Mouse (Mus musculus) MEL (cell line): ENCODE data around the gene Vps13c. TPM values are rescaled to one million over a fixed set of nuclear protein-coding genes. Genes with fewer than 3 reads are reported as not detected.

Experiments
- DNase-seq: peaks from one replicate; pipeline ENCODE4 v3.0.0; 2011; ENCODE audit warnings: low read depth, low spot score
- H3K27ac ChIP-seq: 2 replicates; pipeline ENCODE4 v1.5.1; 2012; ENCODE audit warnings: low read depth, mild to moderate bottlenecking, control low read depth, low read length, moderate library complexity; ENCODE audit not compliant: control insufficient read depth
- H3K27me3 ChIP-seq, 2 experiments: fragments of 150-350 bp in 1 of 2; sonication (generic) in 1 of 2; 2 replicates each; pipeline ENCODE4 v1.6.1; 2012; ENCODE audit warnings: low read length in 2 of 2, mild to moderate bottlenecking in 2 of 2, improper control_type of control experiment in 1 of 2, moderate library complexity in 1 of 2; ENCODE audit not compliant: insufficient read depth in 2 of 2, control insufficient read depth in 1 of 2
- H3K36me3 ChIP-seq, 2 experiments: 2 replicates each; pipeline ENCODE4 v1.6.1; 2012 to 2014; ENCODE audit warnings: low read length in 2 of 2, improper control_type of control experiment in 1 of 2, inconsistent platforms in 1 of 2, mild to moderate bottlenecking in 1 of 2; ENCODE audit not compliant: insufficient read depth in 2 of 2, control insufficient read depth in 1 of 2
- H3K4me1 ChIP-seq, 2 experiments: fragments of 150-350 bp in 1 of 2; sonication (generic) in 1 of 2; 2 replicates each; pipeline ENCODE4 v1.6.1; 2012; ENCODE audit warnings: low read length in 2 of 2, improper control_type of control experiment in 1 of 2, mild to moderate bottlenecking in 1 of 2; ENCODE audit not compliant: insufficient read depth in 2 of 2, control insufficient read depth in 1 of 2
- H3K4me3 ChIP-seq, 2 experiments: fragments of 150-350 bp in 1 of 2; sonication (generic) in 1 of 2; 2 replicates each; pipeline ENCODE4 v1.5.1; 2012; ENCODE audit warnings: low read depth in 2 of 2, low read length in 2 of 2, mild to moderate bottlenecking in 2 of 2, moderate library complexity in 2 of 2, control low read depth in 1 of 2, improper control_type of control experiment in 1 of 2; ENCODE audit not compliant: control insufficient read depth in 1 of 2, insufficient read depth in 1 of 2
- H3K79me2 ChIP-seq: 2 replicates; pipeline ENCODE4 v1.6.1; 2012; ENCODE audit warnings: mild to moderate bottlenecking, low read length, moderate library complexity; ENCODE audit not compliant: control insufficient read depth, poor library complexity, insufficient read depth
- H3K9ac ChIP-seq: 2 replicates; pipeline ENCODE4 v1.6.1; 2012; ENCODE audit warnings: low read depth, mild to moderate bottlenecking, control low read depth, low read length, moderate library complexity; ENCODE audit not compliant: control insufficient read depth, poor library complexity, severe bottlenecking
- H3K9me3 ChIP-seq: fragments of 150-350 bp; sonication (generic); replicated peaks from 2 replicates; pipeline ENCODE4 v1.6.1; 2012; ENCODE audit warnings: mild to moderate bottlenecking, low read length, improper control_type of control experiment, moderate library complexity; ENCODE audit not compliant: insufficient read depth
- CHD2 ChIP-seq: IDR thresholded peaks from 2 replicates; pipeline ENCODE4 v1.6.1; 2011; ENCODE audit warnings: low read length, improper control_type of control experiment
- E2F4 ChIP-seq: IDR thresholded peaks from 2 replicates; pipeline ENCODE4 v1.6.1; 2011; ENCODE audit warnings: low read depth, low read length, improper control_type of control experiment, borderline replicate concordance
- ELF1 ChIP-seq: IDR thresholded peaks from 2 replicates; pipeline ENCODE4 v1.6.1; 2014; ENCODE audit warnings: low read depth, mild to moderate bottlenecking, inconsistent platforms, low read length, improper control_type of control experiment, moderate library complexity
- EP300 ChIP-seq, 2 experiments: IDR thresholded peaks; 2 replicates each; pipeline ENCODE4 v1.6.1; 2011; ENCODE audit warnings: improper control_type of control experiment in 2 of 2, low read length in 2 of 2, low read depth in 1 of 2, mild to moderate bottlenecking in 1 of 2
- GABPA ChIP-seq: IDR thresholded peaks from 2 replicates; pipeline ENCODE4 v1.6.1; 2012; ENCODE audit warnings: low read depth, mild to moderate bottlenecking, inconsistent platforms, low read length, improper control_type of control experiment, moderate library complexity
- JUND ChIP-seq: IDR thresholded peaks from 2 replicates; pipeline ENCODE4 v1.6.1; 2011; ENCODE audit warnings: low read depth, mild to moderate bottlenecking, improper control_type of control experiment, low read length
- KAT2A ChIP-seq: conservative IDR thresholded peaks from 2 replicates; pipeline ENCODE4 v1.6.1; 2012; ENCODE audit warnings: low read depth, low read length, improper control_type of control experiment, inconsistent platforms
- MAFK ChIP-seq: IDR thresholded peaks from 2 replicates; pipeline ENCODE4 v1.6.1; 2011; ENCODE audit warnings: low read depth, mild to moderate bottlenecking, low read length, improper control_type of control experiment, borderline replicate concordance
- MAZ ChIP-seq: IDR thresholded peaks from 2 replicates; pipeline ENCODE4 v1.6.1; 2012; ENCODE audit warnings: low read depth, mild to moderate bottlenecking, inconsistent platforms, low read length, improper control_type of control experiment
- NRF1 ChIP-seq: IDR thresholded peaks from 2 replicates; pipeline ENCODE4 v1.6.1; 2014; ENCODE audit warnings: low read depth, mild to moderate bottlenecking, inconsistent platforms, low read length, improper control_type of control experiment, moderate library complexity; ENCODE audit not compliant: poor library complexity, insufficient read depth, severe bottlenecking
- POLR2AphosphoS5 ChIP-seq: IDR thresholded peaks from 2 replicates; pipeline ENCODE4 v1.6.1; 2012; ENCODE audit warnings: low read depth, borderline replicate concordance, mild to moderate bottlenecking, inconsistent platforms, low read length, moderate library complexity, mixed read lengths
- RCOR1 ChIP-seq: IDR thresholded peaks from 2 replicates; pipeline ENCODE4 v1.6.1; 2012; ENCODE audit warnings: low read depth, mild to moderate bottlenecking, inconsistent platforms, low read length, improper control_type of control experiment
- SMC3 ChIP-seq: IDR thresholded peaks from 2 replicates; pipeline ENCODE4 v1.6.1; 2011; ENCODE audit warnings: low read depth, low read length, improper control_type of control experiment
- TBP ChIP-seq: IDR thresholded peaks from 2 replicates; pipeline ENCODE4 v1.8.0; 2011; ENCODE audit warnings: low read depth, low read length, improper control_type of control experiment
- TCF12 ChIP-seq: IDR thresholded peaks from 2 replicates; pipeline ENCODE4 v1.6.1; 2014; ENCODE audit warnings: low read depth, mild to moderate bottlenecking, inconsistent platforms, low read length, improper control_type of control experiment, moderate library complexity
- ZC3H11A ChIP-seq: IDR thresholded peaks from 2 replicates; pipeline ENCODE4 v1.6.1; 2012; ENCODE audit warnings: low read depth, mild to moderate bottlenecking, inconsistent platforms, low read length, improper control_type of control experiment
- polyA plus RNA-seq, 2 experiments: library from polyadenylated mRNA; stranded (reverse) in 1 of 2; unstranded in 1 of 2; fragments of >175 nt in 1 of 2; fragments of >200 nt in 1 of 2; gene quantifications; 2 replicates each; pipeline versions ENCODE4 v1.2.1 to v1.2.4; 2012; ENCODE audit warnings: low replicate concordance in 2 of 2, low read depth in 1 of 2; ENCODE audit not compliant: insufficient read length in 2 of 2, insufficient read depth in 1 of 2, missing spikeins in 1 of 2
- total RNA-seq: library from RNA; depleted of rRNA; stranded (reverse); fragments of 300-350 nt; gene quantifications from 2 replicates; pipeline ENCODE4 v1.2.3, GENCODE M21; 2012

Vps13c gene
- total and polyA plus RNA-seq, 3 experiments = 14.6 to 28.3 TPM; not detected in 1

DNA sequence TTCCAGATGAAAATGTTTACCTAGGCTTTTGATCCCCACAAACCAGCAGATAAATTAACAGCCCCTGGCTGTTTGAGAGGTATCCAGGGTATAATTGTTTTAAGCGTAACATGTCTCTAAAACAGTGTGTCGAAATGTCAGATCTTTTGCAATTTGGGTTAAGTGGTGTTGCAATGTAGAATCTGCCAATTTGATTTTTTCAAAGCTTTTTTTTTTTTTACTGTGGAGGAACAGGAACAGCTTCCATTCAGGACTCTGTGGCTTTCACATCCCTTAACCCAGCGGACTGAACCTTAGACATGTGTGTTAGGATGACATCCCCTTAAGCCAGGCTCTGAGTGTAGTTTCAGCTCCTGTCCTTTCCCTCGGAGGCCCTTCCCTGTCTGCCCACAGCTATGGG, 4.8 kb downstream of the Vps13c start:
- peaks cover 4% of the 10 kb centered on the region; the same call in 1 of the 2 replicates for H3K79me2 ChIP-seq
- H3K4me1 ChIP-seq = peaks cover 0 to 6% of the 10 kb centered on the region in 2 experiments; a peak in 2 of 4 replicates
- H3K4me3 ChIP-seq = no peak overlapping the region
- no peaks in the 10 kb centered on the region for H3K9me3 ChIP-seq
- H3K27me3 ChIP-seq = no peaks in the 10 kb centered on the region
- no peak overlapping the region for H3K27ac ChIP-seq
- H3K9ac ChIP-seq = no peak overlapping the region
- TF ChIP-seq EP300 (IDR thresholded peaks at IDR 0.05; ENCODE audit: low read depth in 1 of 2, low read length in 2 of 2) (no peak), MAFK (no peak), TCF12 (no peak), RCOR1 (no peak), NRF1 (no peak), TBP (no peak), POLR2AphosphoS5 (no peak), GABPA (no peak), MAZ (no peak), E2F4 (no peak), KAT2A (no peak), CHD2 (no peak), ELF1 (no peak), ZC3H11A (no peak), JUND (no peak)
- TF ChIP-seq, all 39 proteins: peak for 0
- no peak for DNase-seq
- H3K36me3 ChIP-seq = peaks cover 0 to 7% of the 10 kb centered on the region in 2 experiments; a peak in 2 of 4 replicates

DNA sequence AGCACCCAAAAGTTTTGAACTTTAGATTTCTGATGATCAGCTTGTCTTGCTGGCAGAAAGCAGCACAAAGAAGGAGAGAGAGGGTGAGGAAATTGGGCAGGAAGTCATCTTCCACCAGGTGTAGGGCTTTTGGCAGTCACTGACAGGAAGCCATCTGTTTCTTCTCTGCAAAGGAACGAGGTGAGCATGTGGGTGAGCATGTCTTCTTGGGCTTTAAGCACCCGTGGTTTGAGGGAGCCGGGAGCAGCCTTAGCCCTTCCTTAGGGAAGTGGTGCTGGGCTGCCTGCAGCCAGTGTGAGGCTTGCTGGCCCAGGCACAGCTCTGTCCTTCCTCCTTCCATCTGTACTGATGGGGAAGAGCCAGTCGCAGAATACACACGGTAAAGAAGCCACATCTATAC, 5.5 kb downstream of the Vps13c start:
- peaks cover 0 to 7% of the 10 kb centered on the region in 2 experiments; a peak in 2 of 4 replicates for H3K36me3 ChIP-seq
- H3K79me2 ChIP-seq = no peaks in the 10 kb centered on the region
- no peak for DNase-seq
- no peak overlapping the region for H3K9ac ChIP-seq
- no peak for TF ChIP-seq SMC3
- no peak for TF ChIP-seq GABPA
- H3K9me3 ChIP-seq = no peaks in the 10 kb centered on the region
- H3K4me1 ChIP-seq = peaks cover 0 to 4% of the 10 kb centered on the region in 2 experiments; a peak in 2 of 4 replicates
- no peaks in the 10 kb centered on the region for H3K27me3 ChIP-seq
- H3K27ac ChIP-seq = no peak overlapping the region
- H3K4me3 ChIP-seq = no peak overlapping the region
